Mouse (Mus musculus): ENCODE measurements around the gene Pcgf5.

Pcgf5 gene

GRCm38 (mm10) chr19:36495555-36495954 lies 147.4 kb downstream of the Pcgf5 start:
- DNase-seq = no peak

- DNase-seq = no peak
These were observed 148.4 kb downstream of the Pcgf5 start for GRCm38 (mm10) chr19:36496532-36496931.

GRCm38 (mm10) chr19:36497067-36497466 lies 149.0 kb downstream of the Pcgf5 start:
- no peak for DNase-seq

- no peak for DNase-seq
These were observed 149.6 kb downstream of the Pcgf5 start for GRCm38 (mm10) chr19:36497744-36498143.

GRCm38 (mm10) chr19:36504716-36505115 lies 156.6 kb downstream of the Pcgf5 start:
- no peak for DNase-seq

All from heart, adult 11 months (tissue).